Mouse (Mus musculus) midbrain, embryonic 15.5 days (tissue): ENCODE measurements around the gene Wnk3. TPM values are rescaled to one million over a fixed set of nuclear protein-coding genes. Genes with fewer than 3 reads are reported as not detected.
A peak's percentile ranks its signal among the peaks of the same experiment; 100 is the strongest.
"Not testable (repeated sequence)": the region's sequence is repeated elsewhere in the genome, so short reads cannot be mapped to it uniquely, and the experiment has no call there.

Experiments used
- ATAC-seq: fragments of 200-750 bp; cut with Nextera tagmentation; replicated peaks from 2 replicates; pipeline ENCODE4 v1.8.0; 2017; ENCODE audit warnings: moderate TSS enrichment
- H3K27ac ChIP-seq: fragments of 300-500 bp; sonication (generic); 2 replicates; pipeline ENCODE4 v1.5.1; 2015; ENCODE audit warnings: mild to moderate bottlenecking, inconsistent platforms
- H3K27me3 ChIP-seq: fragments of 300-500 bp; sonication (generic); replicated peaks from 2 replicates; pipeline ENCODE4 v1.6.1; 2015; ENCODE audit warnings: inconsistent platforms
- H3K36me3 ChIP-seq: fragments of 300-500 bp; sonication (generic); replicated peaks from 2 replicates; pipeline ENCODE4 v1.6.1; 2015; ENCODE audit warnings: inconsistent platforms
- H3K4me1 ChIP-seq: fragments of 300-500 bp; sonication (generic); 2 replicates; pipeline ENCODE4 v1.6.1; 2015; ENCODE audit warnings: inconsistent platforms
- H3K4me2 ChIP-seq: fragments of 300-500 bp; sonication (generic); 2 replicates; pipeline ENCODE4 v1.6.1; 2015; ENCODE audit warnings: inconsistent platforms, mild to moderate bottlenecking, moderate library complexity
- H3K4me3 ChIP-seq: fragments of 300-500 bp; sonication (generic); 2 replicates; pipeline ENCODE4 v1.5.1; 2015; ENCODE audit warnings: mild to moderate bottlenecking, inconsistent platforms
- H3K9ac ChIP-seq: fragments of 300-500 bp; sonication (generic); 2 replicates; pipeline ENCODE4 v1.6.1; 2015; ENCODE audit warnings: mild to moderate bottlenecking, inconsistent platforms
- H3K9me3 ChIP-seq: fragments of 300-500 bp; sonication (generic); 2 replicates; pipeline ENCODE4 v1.6.1; 2016; ENCODE audit warnings: inconsistent platforms
- WGBS: fragments of 180-500 bp; shearing (Covaris S2); methylation state at CpG from one replicate; pipeline ENCODE4 v1.1.7; 2015; ENCODE audit warnings: mixed read lengths; 5-methylcytosine and 5-hydroxymethylcytosine counted together
- polyA plus RNA-seq: library from polyadenylated mRNA; unstranded; fragments of >200 nt; fragmentation: Nextera tagmentation; extraction: Ambion mirVana; gene quantifications from 2 replicates; pipeline ENCODE4 v1.2.1, GENCODE M21; 2015

Gene Wnk3
- 18.4 and 19.0 TPM in 2 replicates for polyA plus RNA-seq

DNA sequence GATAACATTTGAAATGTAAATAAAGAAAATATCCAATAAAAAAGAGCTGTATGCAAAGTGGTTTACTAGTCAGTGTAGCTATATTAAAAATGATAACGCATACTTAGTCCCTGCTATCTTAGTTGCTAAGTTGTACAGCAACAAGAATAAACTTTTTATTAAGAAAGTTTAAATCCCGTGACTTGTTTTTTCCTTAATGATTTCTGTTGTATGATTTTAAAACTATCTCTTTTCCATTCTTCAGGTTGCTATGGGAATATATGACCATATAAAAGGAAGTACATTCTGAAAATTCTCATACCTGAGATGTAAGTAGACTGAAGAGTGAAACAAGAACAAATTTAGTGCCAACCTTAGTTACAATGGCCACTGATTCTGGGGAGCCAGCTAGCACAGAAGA lies at the start of gene Wnk3:
Gene Wnk3 (plus strand): TSS at position 301 of the 400 bp plus-strand sequence.
- Histone ChIP-seq H3K4me3 (no peak within 1 kb of the TSS), H3K27me3 (no peaks in the 10 kb centered on the region)

DNA sequence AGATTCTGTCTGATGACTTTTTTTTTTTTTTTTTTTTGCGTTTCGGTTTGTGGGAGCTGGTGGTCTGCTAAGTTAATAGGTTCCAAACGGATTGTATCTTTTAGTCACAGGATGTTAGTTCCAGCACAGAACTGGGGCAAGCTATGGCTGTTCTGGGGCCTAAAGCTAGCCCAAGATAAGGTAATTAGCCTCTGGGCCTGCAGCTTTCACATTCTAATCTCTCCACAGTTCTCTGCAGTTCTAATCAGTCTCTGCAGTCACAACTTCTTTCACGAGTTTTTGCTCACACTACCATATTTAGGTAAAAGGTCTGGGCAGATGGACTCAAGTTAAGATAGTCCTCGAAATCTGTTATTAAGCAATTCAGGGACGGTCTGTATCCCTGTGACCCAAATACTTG lies 39.5 kb upstream of the Wnk3 start:
- H3K9ac ChIP-seq, result no peak overlapping the region
- no peaks in the 10 kb centered on the region for H3K36me3 ChIP-seq
- H3K27me3 ChIP-seq, result no peaks in the 10 kb centered on the region
- H3K27ac ChIP-seq, result no peak overlapping the region
- no peak overlapping the region for H3K4me3 ChIP-seq
- H3K4me1 ChIP-seq, result no peaks in the 10 kb centered on the region
- ATAC-seq, result no peak
- H3K9me3 ChIP-seq, result no peaks in the 10 kb centered on the region
- 74% methylated on average over 6 of the region's 6 CpGs for WGBS
- no peak overlapping the region for H3K4me2 ChIP-seq

More for the DNA sequence above, at the start of gene Wnk3:
- Histone ChIP-seq H3K36me3 (no peaks in the 10 kb centered on the region), H3K4me1 (no peaks in the 10 kb centered on the region), H3K4me2 (no peak within 1 kb of the TSS), H3K9ac (no peak within 1 kb of the TSS), H3K27ac (no peak within 1 kb of the TSS), H3K9me3 (no peaks in the 10 kb centered on the region)
- WGBS, result 90% methylated on average over 2 of the region's 2 CpGs
- no peak for ATAC-seq

DNA sequence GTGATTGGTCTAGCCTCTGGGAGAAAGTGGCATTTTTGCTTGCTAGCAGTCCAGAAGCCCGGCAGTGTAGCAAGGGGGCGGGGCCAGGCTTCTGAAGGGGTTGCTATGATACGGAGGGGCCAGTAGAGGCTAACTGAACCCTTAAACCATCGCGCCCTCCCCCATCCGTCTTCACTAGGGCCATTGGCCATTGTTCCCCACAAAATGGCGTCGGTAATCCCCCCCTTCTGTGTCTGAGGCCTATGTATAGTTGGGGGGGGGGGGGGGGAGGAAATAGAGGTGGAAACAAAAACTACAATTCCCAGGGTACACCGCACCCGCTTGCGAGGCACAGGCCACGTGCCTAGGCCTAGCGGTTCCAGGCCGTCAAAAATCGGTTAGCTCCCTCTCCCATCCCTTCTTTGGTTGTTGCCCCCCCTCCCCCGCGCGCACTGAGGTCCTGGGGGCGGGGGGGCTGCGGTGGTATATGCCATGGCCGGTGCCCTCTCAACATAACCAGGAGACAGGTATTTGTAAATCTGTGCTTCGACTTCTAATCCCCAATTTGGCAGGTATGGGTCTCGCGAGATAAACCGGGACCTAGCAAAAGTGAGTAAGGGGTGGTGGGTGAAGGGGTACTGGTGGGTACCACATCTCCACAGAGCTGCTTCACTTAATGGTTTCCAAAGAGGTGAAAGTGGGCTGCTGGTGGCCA lies 29.3 kb upstream of the Wnk3 start:
- Histone ChIP-seq H3K4me1 (no peaks in the 10 kb centered on the region), H3K4me2 (peak overlapping the region; percentile 61), H3K4me3 (peak overlapping the region; percentile 52), H3K9me3 (no peaks in the 10 kb centered on the region), H3K27me3 (no peaks in the 10 kb centered on the region), H3K9ac (peak overlapping the region; percentile 48), H3K27ac (peak overlapping the region; percentile 93), H3K36me3 (no peaks in the 10 kb centered on the region)
- 23% methylated on average over 24 of the region's 25 CpGs for WGBS
- peak; percentile 85 for ATAC-seq

DNA sequence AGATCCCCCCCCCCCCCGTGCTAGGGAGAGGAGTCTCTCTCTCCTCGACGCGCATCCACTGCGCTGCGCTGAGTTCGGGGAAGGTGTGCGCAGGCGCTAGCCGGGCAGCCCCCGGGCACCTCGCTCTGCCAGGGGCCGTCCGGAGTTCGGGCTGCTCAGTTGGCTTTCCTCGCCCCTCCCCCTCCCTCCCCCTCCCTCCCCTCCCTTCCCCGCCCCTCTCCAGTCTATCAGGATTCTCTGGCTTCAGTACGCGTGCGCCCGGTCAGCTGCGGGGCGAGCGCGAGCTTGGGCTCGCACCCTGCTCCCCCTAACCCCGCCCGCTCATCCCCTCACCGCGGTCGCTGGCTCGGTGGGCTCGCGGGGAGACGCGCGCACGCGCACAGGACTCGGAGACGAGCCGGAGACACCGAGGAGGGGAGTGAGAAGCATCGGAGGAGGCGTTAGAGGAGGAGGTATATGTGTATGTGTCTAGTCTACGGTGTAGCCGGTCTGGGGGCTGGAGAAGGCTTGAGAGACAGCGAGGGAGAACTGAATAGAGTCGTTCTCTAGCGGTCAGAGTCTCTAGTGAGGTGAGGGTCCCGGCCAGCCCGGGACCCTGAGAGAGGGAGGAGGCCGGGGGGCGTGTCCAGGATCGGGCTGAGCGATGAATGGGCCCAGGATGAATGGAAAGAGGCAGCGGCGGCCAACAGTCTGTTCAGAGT lies 28.5 kb upstream of the Wnk3 start:
- peak overlapping the region; percentile 93 for H3K27ac ChIP-seq
- H3K27me3 ChIP-seq, result no peaks in the 10 kb centered on the region
- H3K9me3 ChIP-seq, result no peaks in the 10 kb centered on the region
- no peaks in the 10 kb centered on the region for H3K4me1 ChIP-seq
- H3K36me3 ChIP-seq, result no peaks in the 10 kb centered on the region
- peak overlapping the region; percentile 48 for H3K9ac ChIP-seq
- H3K4me3 ChIP-seq, result peak overlapping the region; percentile 52
- 28% methylated on average over 47 of the region's 58 CpGs for WGBS
- peak overlapping the region; percentile 61 for H3K4me2 ChIP-seq
- ATAC-seq, result peak; percentile 95

DNA sequence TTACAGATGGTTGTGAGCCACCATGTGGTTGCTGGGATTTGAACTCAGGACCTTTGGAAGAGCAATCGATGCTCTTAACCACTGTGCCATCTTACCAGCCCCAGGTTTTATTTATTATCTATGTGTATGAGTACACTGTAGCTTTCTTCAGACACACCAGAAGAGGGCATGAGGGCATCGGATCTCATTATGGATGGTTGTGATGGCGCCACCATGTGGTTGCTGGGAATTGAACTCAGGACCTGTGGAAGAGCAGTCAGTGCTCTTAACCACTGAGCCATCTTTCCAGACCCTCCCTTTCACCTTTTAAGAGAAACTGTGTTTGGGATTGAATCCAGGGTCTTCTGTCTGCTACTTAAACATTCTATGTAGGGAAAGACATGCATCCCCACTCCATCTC lies 24.7 kb upstream of the Wnk3 start:
- not testable (repeated sequence) for H3K4me3 ChIP-seq, H3K9ac ChIP-seq, H3K27me3 ChIP-seq, ATAC-seq, H3K4me1 ChIP-seq, H3K4me2 ChIP-seq, H3K27ac ChIP-seq, H3K36me3 ChIP-seq, H3K9me3 ChIP-seq
- WGBS, result 66% methylated on average over 3 of the region's 3 CpGs

DNA sequence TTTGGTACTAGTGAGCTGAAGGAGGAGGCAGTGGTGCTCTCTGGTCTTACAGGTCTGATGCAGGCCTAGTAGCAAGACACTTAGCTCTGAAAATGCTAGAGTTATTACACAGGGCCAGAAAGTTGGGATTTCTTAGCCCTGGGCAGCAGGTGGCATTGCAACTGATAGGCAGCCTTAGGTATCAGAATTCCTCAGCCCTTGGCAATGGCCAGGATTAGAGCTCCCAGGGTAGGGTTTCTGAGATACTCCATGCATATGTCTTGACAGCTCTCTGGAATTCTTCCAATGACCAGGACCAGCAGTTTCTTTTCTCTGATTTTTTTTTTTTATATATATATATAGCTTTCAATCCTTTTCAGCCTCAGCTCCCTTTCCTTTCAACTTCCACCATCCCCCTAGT lies 100.5 kb downstream of the Wnk3 start:
- H3K9me3 ChIP-seq, result no peaks in the 10 kb centered on the region
- H3K4me2 ChIP-seq, result no peak overlapping the region
- H3K27me3 ChIP-seq, result no peaks in the 10 kb centered on the region
- H3K36me3 ChIP-seq, result no peaks in the 10 kb centered on the region; the same call in 1 of the 2 replicates
- no peak overlapping the region for H3K4me3 ChIP-seq
- H3K27ac ChIP-seq, result no peak overlapping the region
- ATAC-seq, result no peak
- H3K4me1 ChIP-seq, result no peaks in the 10 kb centered on the region
- no peak overlapping the region for H3K9ac ChIP-seq

DNA sequence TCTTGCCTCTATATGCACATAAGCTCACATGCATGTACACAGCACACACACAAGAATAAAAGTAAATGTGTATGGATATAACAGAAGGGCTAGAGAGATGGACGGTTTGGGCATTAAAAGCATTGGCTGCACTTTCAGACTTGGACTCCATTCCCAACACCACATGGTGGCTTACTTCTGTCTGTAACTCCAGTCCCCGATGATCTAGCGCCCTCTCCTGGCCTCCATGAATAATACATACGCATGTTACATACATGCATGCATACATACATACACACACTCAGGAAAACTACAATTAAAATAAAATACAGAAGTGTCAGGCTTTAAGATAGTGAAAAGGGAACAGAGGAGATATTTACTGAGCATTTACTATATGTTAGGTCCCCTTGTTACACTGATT lies 115.9 kb downstream of the Wnk3 start:
- Histone ChIP-seq H3K27me3 (0 out of 2 replicates have a peak, but pooled peaks cover 3% of the 10 kb centered on the region), H3K27ac (no peak overlapping the region), H3K4me2 (no peak overlapping the region), H3K4me1 (no peaks in the 10 kb centered on the region), H3K9me3 (no peaks in the 10 kb centered on the region), H3K4me3 (no peak overlapping the region), H3K36me3 (no peaks in the 10 kb centered on the region), H3K9ac (no peak overlapping the region)
- ATAC-seq, result no peak
- WGBS, result 78% methylated on average over 4 of the region's 4 CpGs

DNA sequence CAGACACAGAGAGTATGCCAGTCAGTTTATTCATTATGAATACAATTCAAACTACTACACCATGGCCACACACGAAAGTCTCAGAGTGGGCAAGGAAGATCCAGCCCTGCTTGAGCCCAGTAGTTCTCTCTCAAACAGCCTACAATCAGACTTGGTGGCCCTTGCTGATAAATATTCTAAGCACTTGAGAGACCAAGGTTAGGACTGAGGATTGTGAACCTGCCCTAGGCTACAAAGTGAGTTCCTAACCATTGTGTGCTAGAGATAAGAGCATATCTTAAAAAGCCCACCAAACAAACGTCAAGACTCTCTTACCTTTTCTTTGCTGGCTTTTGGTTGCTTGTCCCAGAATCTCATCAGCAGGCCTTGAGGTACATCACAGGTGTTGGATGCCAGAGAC lies 135.7 kb downstream of the Wnk3 start:
- Histone ChIP-seq H3K36me3 (no peaks in the 10 kb centered on the region), H3K27ac (no peak overlapping the region), H3K4me2 (no peak overlapping the region), H3K4me3 (no peak overlapping the region), H3K4me1 (no peaks in the 10 kb centered on the region), H3K9ac (no peak overlapping the region), H3K9me3 (no peaks in the 10 kb centered on the region), H3K27me3 (no peaks in the 10 kb centered on the region; the same call in 1 of the 2 replicates)
- WGBS, result 84% methylated on average over 2 of the region's 2 CpGs
- ATAC-seq, result no peak

DNA sequence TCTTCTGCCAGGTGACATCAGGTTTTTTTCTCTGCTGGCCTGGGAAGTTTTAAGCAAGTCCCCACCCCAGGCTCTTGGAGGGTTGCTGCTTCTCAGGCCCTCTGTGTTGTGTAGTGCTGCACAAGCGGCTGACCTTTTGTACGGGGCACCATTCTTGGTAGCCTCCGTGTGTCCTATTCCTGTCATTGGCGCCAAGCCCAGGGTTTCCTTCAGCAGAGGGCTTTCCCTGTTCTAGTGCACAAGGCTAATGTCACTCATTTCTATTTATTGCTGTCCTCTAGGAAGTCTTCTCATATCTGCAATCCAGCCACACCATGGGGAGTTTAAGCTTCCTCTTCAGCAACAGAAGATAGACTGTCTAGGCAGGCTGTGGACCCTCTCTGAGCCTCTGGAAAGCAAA lies 139.9 kb downstream of the Wnk3 start:
- WGBS, result 79% methylated on average over 4 of the region's 4 CpGs

DNA sequence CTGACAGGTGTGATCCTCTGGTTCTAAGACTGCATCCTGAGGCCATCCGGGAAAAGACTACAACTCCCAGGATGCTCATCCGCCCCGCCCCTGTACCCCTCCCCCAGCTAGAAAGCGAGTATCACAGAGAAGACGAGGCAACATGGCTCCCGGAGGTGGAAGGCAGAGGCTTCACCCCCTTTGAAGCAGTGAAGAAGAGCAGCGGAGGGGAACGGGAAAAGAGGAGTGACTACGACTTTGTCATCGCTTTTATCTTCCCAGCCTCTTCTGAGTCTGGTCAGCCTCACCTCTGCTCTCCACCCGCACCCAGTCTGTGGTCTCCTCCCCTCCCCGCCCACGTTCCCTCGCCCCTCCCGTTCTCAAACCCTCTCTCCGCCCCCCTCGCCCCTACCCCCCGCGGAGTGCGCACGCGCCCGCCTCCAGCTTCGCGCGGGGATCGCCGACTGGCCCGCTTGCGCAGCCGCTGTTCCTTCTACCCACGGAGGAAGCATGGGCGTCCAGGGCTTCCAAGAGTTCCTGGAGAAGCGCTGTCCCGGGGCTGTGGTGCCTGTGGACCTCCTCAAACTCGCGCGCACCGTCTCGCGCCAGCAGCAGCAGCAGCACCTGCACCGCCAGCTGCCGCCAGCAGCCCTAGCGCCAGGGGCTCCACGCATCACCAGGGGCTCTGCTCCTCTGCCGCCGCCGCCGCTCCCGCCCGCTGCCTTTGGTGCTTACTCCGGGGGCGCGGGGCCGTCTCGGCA lies 146.1 kb downstream of the Wnk3 start, which contains the start of gene Fam120c:
Gene Fam120c (plus strand): TSS at position 415 of the 740 bp plus-strand sequence.
- peak within 1 kb of the TSS; percentile 55 for H3K9ac ChIP-seq
- ATAC-seq, result peak; percentile 94
- peaks cover 18% of the 10 kb centered on the region for H3K4me1 ChIP-seq
- no peaks in the 10 kb centered on the region for H3K36me3 ChIP-seq
- WGBS, result 27% methylated on average over 45 of the region's 56 CpGs
- peak within 1 kb of the TSS; percentile 66 for H3K4me3 ChIP-seq
- H3K9me3 ChIP-seq, result no peaks in the 10 kb centered on the region
- peak within 1 kb of the TSS; percentile 93 for H3K27ac ChIP-seq
- peaks cover 2% of the 10 kb centered on the region; the same call in 1 of the 2 replicates for H3K27me3 ChIP-seq
- peak within 1 kb of the TSS; percentile 57 for H3K4me2 ChIP-seq

More for the DNA sequence above, 139.9 kb downstream of the Wnk3 start:
- ATAC-seq, result no peak
- Histone ChIP-seq H3K4me1 (no peaks in the 10 kb centered on the region), H3K4me2 (no peak overlapping the region), H3K27ac (no peak overlapping the region), H3K36me3 (no peaks in the 10 kb centered on the region), H3K9ac (no peak overlapping the region), H3K27me3 (no peaks in the 10 kb centered on the region; the same call in none of the 2 replicates), H3K4me3 (no peak overlapping the region), H3K9me3 (no peaks in the 10 kb centered on the region)

DNA sequence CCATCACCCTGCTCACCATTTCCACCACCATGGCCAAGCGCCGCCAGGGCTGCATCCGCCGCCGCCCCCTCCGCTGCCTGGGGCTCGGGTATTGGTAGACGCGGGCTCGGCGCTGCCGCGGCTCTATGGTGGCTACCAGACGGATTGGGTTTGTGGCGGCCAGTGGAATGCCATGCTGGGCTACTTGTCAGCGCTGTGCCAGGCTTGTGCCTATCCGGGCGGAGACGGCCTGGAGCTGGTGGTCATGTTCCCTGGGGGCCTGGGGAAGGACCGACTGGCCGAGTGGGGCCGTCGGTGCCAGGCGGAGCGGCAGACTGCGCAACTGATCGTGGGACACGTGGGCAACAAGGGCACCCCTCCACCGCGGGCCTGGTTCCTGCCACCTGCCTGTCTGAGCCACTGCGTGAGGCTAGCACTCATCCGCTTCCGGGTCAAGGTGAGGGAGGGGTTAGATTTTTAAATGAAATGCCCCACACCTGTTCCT lies 146.7 kb downstream of the Wnk3 start:
- peak; percentile 83 for ATAC-seq
- peak overlapping the region; percentile 66 for H3K4me3 ChIP-seq
- peak overlapping the region; percentile 93 for H3K27ac ChIP-seq
- 28% methylated on average over 33 of the region's 33 CpGs for WGBS
- peak overlapping the region; percentile 57 for H3K4me2 ChIP-seq
- H3K9me3 ChIP-seq, result no peaks in the 10 kb centered on the region
- peaks cover 18% of the 10 kb centered on the region for H3K4me1 ChIP-seq
- H3K9ac ChIP-seq, result peak overlapping the region; percentile 55
- H3K27me3 ChIP-seq, result peaks cover 2% of the 10 kb centered on the region; the same call in 1 of the 2 replicates
- H3K36me3 ChIP-seq, result no peaks in the 10 kb centered on the region
